ENCODE assay signal across 10 mouse cellular contexts in the genomic region with DNA sequence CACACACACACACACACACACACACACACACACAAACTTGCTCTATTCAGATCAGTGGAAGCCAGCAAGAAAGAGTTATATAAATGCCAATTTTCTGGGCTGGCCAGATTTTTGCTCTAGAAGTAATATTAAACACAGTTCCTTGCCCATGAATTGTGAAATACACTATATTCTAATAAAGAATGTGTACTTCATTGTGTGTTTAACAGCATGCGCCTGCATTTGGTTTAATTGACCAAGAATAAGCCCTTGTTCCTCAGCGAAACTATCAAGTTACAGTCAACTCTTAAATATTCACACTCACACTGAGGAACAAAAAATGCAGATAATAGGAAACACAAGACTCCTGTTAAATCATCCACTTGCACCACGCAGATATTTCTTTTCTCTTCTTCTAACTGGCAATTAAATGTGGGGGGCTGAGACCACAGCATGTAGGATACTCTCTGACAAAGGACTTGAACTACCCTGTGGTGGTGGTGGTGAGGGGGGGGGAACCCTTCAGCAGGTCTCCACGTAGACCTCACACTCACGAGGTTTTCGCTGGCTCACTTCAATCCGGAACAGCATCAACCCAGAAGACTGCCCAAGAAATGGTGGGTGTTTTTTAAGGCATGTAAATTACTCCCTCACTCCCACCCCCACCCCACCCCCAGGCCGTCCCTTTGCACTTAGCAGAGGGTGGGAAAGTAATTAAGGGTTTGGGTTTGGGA.
DNase-seq lines count a peak whose midpoint lies in the region; ATAC-seq lines count a peak whose summit lies in the region.
"Had no signal": no experiment of that assay in that cellular context is flagged by ENCODE, and none has a peak within 500 bp of the region (broad histone marks: within the 10 kb centered on the region; RNA-seq: fewer than 3 reads in every experiment).

No protein-coding gene starts in this region.

- ATAC-seq in kidney, embryonic 14.5 days (ENCODE audit: low FRiP score, low TSS enrichment): 0 out of 2 replicates have a peak, but pooled peaks have one; percentile 29
- ATAC-seq in embryonic facial prominence, embryonic 13.5 days (ENCODE audit: insufficient number of reproducible peaks, insufficient read depth, low FRiP score, low TSS enrichment, low read depth): no peak
- ATAC-seq in hindbrain, embryonic 16.5 days: no peak
- ATAC-seq in neural tube, embryonic 13.5 days (ENCODE audit: low read depth): no peak

- H3K4me2 ChIP-seq in kidney, embryonic 14.5 days (replicated peaks; ENCODE audit: low read depth, low read length): peak overlapping the region; percentile 77
- H3K4me2 ChIP-seq in embryonic facial prominence, embryonic 13.5 days: peak overlapping the region; percentile 70
- H3K4me2 ChIP-seq in hindbrain, embryonic 16.5 days (ENCODE audit: low read length): peak overlapping the region; percentile 36
- H3K4me2 ChIP-seq in neural tube, embryonic 13.5 days: peak overlapping the region; percentile 94

- peak overlapping the region; percentile 37; the same call in 1 of the 2 replicates for H3K27ac ChIP-seq in kidney, embryonic 14.5 days (ENCODE audit: low read depth, low read length)
- peak overlapping the region; percentile 98 for H3K27ac ChIP-seq in embryonic facial prominence, embryonic 13.5 days
- no peak overlapping the region for H3K27ac ChIP-seq in hindbrain, embryonic 16.5 days (ENCODE audit: low read depth, low read length)
- H3K27ac ChIP-seq in neural tube, embryonic 13.5 days (replicated peaks): no peak overlapping the region

- H3K9me3 ChIP-seq in kidney, embryonic 14.5 days (ENCODE audit: control insufficient read depth, low read length): no peaks in the 10 kb centered on the region
- H3K9me3 ChIP-seq in embryonic facial prominence, embryonic 13.5 days: no peaks in the 10 kb centered on the region
- no peaks in the 10 kb centered on the region for H3K9me3 ChIP-seq in hindbrain, embryonic 16.5 days (ENCODE audit: control insufficient read depth, low read length)
- no peaks in the 10 kb centered on the region for H3K9me3 ChIP-seq in neural tube, embryonic 13.5 days

- H3K4me1 ChIP-seq in kidney, embryonic 14.5 days (ENCODE audit: control insufficient read depth, insufficient read depth, low read length): peaks cover 79% of the 10 kb centered on the region
- peaks cover 92% of the 10 kb centered on the region for H3K4me1 ChIP-seq in embryonic facial prominence, embryonic 13.5 days
- H3K4me1 ChIP-seq in hindbrain, embryonic 16.5 days (ENCODE audit: control insufficient read depth, insufficient read depth, low read depth, low read length): peaks cover 44% of the 10 kb centered on the region
- H3K4me1 ChIP-seq in neural tube, embryonic 13.5 days (replicated peaks): peaks cover 66% of the 10 kb centered on the region

- no peak overlapping the region for H3K9ac ChIP-seq in kidney, embryonic 14.5 days (ENCODE audit: low read depth, low read length)
- peak overlapping the region; percentile 98 for H3K9ac ChIP-seq in embryonic facial prominence, embryonic 13.5 days
- no peak overlapping the region for H3K9ac ChIP-seq in hindbrain, embryonic 16.5 days (ENCODE audit: low read depth, low read length)
- H3K9ac ChIP-seq in neural tube, embryonic 13.5 days: no peak overlapping the region

- WGBS in kidney, embryonic 14.5 days: 20% methylated on average over 8 of the region's 8 CpGs
- WGBS in embryonic facial prominence, embryonic 13.5 days: 7% methylated on average over 8 of the region's 8 CpGs
- WGBS in hindbrain, embryonic 16.5 days: 25% methylated on average over 8 of the region's 8 CpGs
- 9% methylated on average over 8 of the region's 8 CpGs for WGBS in neural tube, embryonic 13.5 days

- peaks cover 19% of the 10 kb centered on the region for H3K36me3 ChIP-seq in kidney, embryonic 14.5 days (ENCODE audit: control insufficient read depth, insufficient read depth, low read length)
- peaks cover 41% of the 10 kb centered on the region for H3K36me3 ChIP-seq in embryonic facial prominence, embryonic 13.5 days
- H3K36me3 ChIP-seq in hindbrain, embryonic 16.5 days (ENCODE audit: control insufficient read depth, insufficient read depth, low read length): no peaks in the 10 kb centered on the region
- no peaks in the 10 kb centered on the region for H3K36me3 ChIP-seq in neural tube, embryonic 13.5 days

- H3K27me3 ChIP-seq in kidney, embryonic 14.5 days (ENCODE audit: control insufficient read depth, insufficient read depth, low read length): no peaks in the 10 kb centered on the region
- H3K27me3 ChIP-seq in embryonic facial prominence, embryonic 13.5 days: no peaks in the 10 kb centered on the region
- H3K27me3 ChIP-seq in hindbrain, embryonic 16.5 days (replicated peaks; ENCODE audit: control insufficient read depth, insufficient read depth, low read length): no peaks in the 10 kb centered on the region
- 0 out of 2 replicates have a peak, but pooled peaks cover 5% of the 10 kb centered on the region for H3K27me3 ChIP-seq in neural tube, embryonic 13.5 days

- no peak for DNase-seq in kidney, adult 11 months
- no peak for DNase-seq in adrenal gland, adult (ENCODE audit: inconsistent age in 2 of 2, low spot score in 1 of 2)
- no peak for DNase-seq in thymus, postnatal 14 days
- no peak for DNase-seq in ovary, postnatal 10 days (ENCODE audit: low spot score)
- DNase-seq: cerebellum, postnatal 25 days; gastrocnemius, postnatal 25 days had no signal

- no peak overlapping the region for H3K4me3 ChIP-seq in kidney, embryonic 14.5 days (ENCODE audit: low read length)
- H3K4me3 ChIP-seq in embryonic facial prominence, embryonic 13.5 days: peak overlapping the region; percentile 90
- H3K4me3 ChIP-seq in hindbrain, embryonic 16.5 days (ENCODE audit: low read length): no peak overlapping the region
- no peak overlapping the region for H3K4me3 ChIP-seq in neural tube, embryonic 13.5 days

Comparison
In these comparisons a context has a peak if more than half of its experiments do, and no peak if none do; other contexts are left out.
1. H3K27ac ChIP-seq: peak in kidney, embryonic 14.5 days (single experiment) and embryonic facial prominence, embryonic 13.5 days (single experiment); none in hindbrain, embryonic 16.5 days (single experiment) and neural tube, embryonic 13.5 days (single experiment).
2. H3K4me2 ChIP-seq: peak in every context shown above with its lines; median percentile 94 in neural tube, embryonic 13.5 days; 77 in kidney, embryonic 14.5 days; 70 in embryonic facial prominence, embryonic 13.5 days; 36 in hindbrain, embryonic 16.5 days.